Mouse (Mus musculus) gastrocnemius, adult 2 months (tissue): ENCODE measurements around the gene Med21. TPM values are rescaled to one million over a fixed set of nuclear protein-coding genes. Genes with fewer than 3 reads are reported as not detected.

Source experiments
- DNase-seq: peaks from one replicate; pipeline ENCODE4 v3.0.0; 2022
- H3K27ac ChIP-seq: fragments of 200-600 bp; 2 replicates; pipeline ENCODE4 v1.8.1; 2022; ENCODE audit warnings: mild to moderate bottlenecking
- H3K4me3 ChIP-seq: fragments of 200-600 bp; 2 replicates; pipeline ENCODE4 v1.8.1; 2022; ENCODE audit warnings: mild to moderate bottlenecking, moderate library complexity
- CTCF ChIP-seq: fragments of 200-600 bp; IDR thresholded peaks from 2 replicates; pipeline ENCODE4 v1.8.1; 2022; ENCODE audit warnings: antibody characterized with exemption, mild to moderate bottlenecking, moderate library complexity
- intact Hi-C: fragments of 180-260 bp; cut with DNase I; formaldehyde crosslinking; loops from one replicate; pipeline ENCODE4 v1.15.1; 2025
- total RNA-seq, 2 experiments: library from RNA; stranded (reverse); gene quantifications; 2 replicates each; pipeline ENCODE4 v1.2.3; 2021

Gene Med21
- total RNA-seq, 2 experiments from 2014 or later, result 35.7 to 44.7 TPM

GRCm38 (mm10) chr6:146630961-146631360 is 11.4 kb upstream of the Med21 start:
- TF ChIP-seq CTCF, result no peak
- intact Hi-C loops, result loop anchor here (5.0 kb wide), 1 partner anchor 54 kb away; the partner anchor contains the start of genes Fgfr1op2 and Ints13
- Histone ChIP-seq H3K27ac (no peak overlapping the region), H3K4me3 (no peak overlapping the region)
- no peak for DNase-seq

- Histone ChIP-seq H3K27ac (no peak overlapping the region), H3K4me3 (no peak overlapping the region)
- no peak for TF ChIP-seq CTCF
- DNase-seq, result no peak
- intact Hi-C loops, result loop anchor here (5.0 kb wide), 1 partner anchor 55 kb away; the partner anchor contains the start of genes Fgfr1op2 and Ints13
Measured at GRCm38 (mm10) chr6:146631847-146632246, 10.5 kb upstream of the Med21 start.

DNA sequence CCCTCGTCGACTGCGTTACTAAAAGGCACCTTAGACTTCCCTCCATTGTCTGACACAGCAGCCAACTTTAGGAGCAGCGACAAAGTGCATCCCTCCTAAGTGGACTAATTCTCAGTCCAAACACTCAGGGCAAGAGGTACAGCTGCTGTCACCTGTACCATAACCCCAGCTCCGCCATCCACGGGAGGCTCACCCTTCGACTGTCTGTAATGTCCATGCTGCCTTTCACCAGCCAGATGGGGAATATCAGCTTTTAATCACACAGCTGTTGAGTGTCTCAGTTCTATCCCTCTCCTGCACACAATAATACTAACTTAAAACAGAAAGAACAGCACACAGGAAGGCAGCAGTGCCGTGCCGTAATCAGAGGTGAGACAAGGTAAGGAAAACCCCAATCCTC is 9.9 kb upstream of the Med21 start:
- no peak for TF ChIP-seq CTCF
- intact Hi-C loops, result loop anchor here (5.0 kb wide), 1 partner anchor 55 kb away; the partner anchor contains the start of genes Fgfr1op2 and Ints13
- Histone ChIP-seq H3K4me3 (peak overlapping the region; percentile 98), H3K27ac (peak overlapping the region; percentile 90)
- DNase-seq, result no peak

DNA sequence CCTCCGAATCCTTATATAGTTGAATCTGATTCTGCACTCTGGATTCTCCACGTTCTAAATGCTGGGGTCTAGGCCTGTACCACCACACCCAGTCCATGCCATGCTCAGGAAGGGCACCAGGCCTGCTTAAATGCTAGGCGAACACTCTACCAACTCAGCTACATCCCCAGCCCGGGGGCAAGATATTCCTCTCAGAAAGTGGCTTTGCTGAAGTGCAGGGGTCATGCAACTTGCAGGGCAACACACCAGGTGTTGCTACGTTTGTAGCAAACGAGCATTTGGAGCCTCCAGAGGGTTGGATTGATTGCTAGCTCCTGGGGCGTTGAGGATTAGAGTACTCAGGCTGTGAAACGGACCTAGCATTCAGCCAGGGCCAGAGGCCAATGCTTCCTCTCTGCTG is 9.2 kb upstream of the Med21 start:
- TF ChIP-seq CTCF, result no peak
- Histone ChIP-seq H3K27ac (peak overlapping the region; percentile 90), H3K4me3 (peak overlapping the region; percentile 98)
- DNase-seq, result no peak
- intact Hi-C loops, result loop anchor here (5.0 kb wide), 1 partner anchor 56 kb away; the partner anchor contains the start of genes Fgfr1op2 and Ints13

DNA sequence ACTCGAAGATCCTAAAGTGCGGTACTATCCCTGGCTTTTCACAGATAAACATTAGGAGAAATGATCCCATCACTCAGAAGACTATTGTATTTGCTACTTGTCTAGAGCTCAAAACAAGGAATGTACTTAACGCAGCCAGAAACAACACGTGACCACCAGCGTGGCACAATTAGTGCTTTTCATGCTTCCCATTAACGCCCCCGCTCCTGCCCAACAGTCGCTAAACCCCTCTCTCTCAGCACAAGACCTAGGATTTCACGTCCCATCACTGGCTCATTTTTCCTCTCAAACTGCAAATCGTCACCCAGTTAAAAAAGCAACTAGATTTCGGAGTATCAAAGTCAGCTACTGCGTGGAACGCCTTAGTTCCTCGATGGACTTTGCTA is 8.7 kb upstream of the Med21 start:
- Histone ChIP-seq H3K4me3 (peak overlapping the region; percentile 98), H3K27ac (peak overlapping the region; percentile 90)
- no peak for DNase-seq
- no peak for TF ChIP-seq CTCF
- intact Hi-C loops, result loop anchor here (5.0 kb wide), 1 partner anchor 56 kb away; the partner anchor contains the start of genes Fgfr1op2 and Ints13

GRCm38 (mm10) chr6:146634015-146634722 is 8.2 kb upstream of the Med21 start:
- intact Hi-C loops, result loop anchor here (5.0 kb wide), 1 partner anchor 57 kb away; the partner anchor contains the start of genes Fgfr1op2 and Ints13
- H3K27ac ChIP-seq, result peak overlapping the region; percentile 90
- H3K4me3 ChIP-seq, result peak overlapping the region; percentile 98
- TF ChIP-seq CTCF, result peak; percentile 26
- peak; percentile 92 for DNase-seq

DNA sequence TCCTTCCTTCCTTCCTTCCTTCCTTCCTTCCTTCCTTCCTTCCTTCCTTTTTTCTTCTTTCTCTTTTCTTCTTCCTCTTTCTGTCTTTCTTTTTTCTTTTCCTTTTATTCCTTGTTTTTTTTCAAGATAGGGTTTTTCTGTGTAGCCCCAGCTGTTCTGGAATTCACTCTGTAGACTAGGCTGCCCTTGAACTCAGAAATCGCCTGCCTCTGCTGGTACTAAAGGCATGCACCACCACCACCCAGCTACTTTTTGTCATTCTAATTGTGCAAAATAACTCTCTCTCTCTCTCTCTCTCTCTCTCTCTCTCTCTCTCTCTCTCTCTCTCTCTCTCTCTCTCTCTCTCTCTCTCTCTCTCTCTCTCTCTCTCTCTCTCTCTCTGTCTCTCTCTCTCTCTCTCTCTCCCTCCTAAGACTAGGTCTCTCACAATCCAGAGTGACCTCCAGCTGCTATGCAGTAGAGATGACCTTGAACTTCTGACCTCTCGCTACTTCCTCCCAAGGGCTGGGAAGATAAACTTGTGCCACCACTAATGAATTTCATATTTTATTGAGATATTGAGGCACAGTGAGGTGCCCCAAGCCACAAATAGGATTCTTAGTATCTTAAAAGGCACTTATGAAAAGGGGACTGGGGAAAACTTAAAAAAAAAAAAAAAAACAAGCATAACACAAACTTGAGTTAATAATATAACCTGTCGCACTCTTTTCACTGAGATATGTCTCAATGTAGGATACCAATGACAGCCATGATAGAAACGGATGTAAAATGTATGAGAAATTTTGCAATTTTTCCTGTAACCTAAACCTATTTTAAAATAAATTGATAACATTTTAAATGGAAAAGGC is 7.4 kb upstream of the Med21 start:
- intact Hi-C loops, result loop anchor here (5.0 kb wide), 1 partner anchor 58 kb away; the partner anchor contains the start of genes Fgfr1op2 and Ints13
- no peak for DNase-seq
- no peak for TF ChIP-seq CTCF
- Histone ChIP-seq H3K4me3 (peak overlapping the region; percentile 98), H3K27ac (peak overlapping the region; percentile 63)

DNA sequence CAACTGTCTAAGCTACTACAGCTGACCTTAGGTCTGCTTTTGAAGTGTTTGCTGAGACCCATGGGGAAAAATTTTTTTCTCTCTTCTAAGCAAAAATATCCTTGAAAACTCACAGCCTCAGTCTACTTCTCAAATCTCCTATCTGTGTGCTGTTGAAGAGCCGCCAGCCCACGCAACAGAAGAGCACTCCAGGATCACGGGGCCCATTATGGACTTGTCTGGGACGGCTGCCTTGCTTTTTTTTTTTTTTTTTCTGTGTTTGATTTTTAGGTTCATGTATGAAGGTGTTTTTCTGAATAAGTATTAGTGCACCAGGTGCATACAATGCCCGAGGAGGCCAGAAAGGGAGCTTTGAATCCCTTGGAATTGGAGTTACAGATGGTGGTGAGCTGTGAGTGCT is 5.9 kb upstream of the Med21 start:
- H3K27ac ChIP-seq, result no peak overlapping the region

DNA sequence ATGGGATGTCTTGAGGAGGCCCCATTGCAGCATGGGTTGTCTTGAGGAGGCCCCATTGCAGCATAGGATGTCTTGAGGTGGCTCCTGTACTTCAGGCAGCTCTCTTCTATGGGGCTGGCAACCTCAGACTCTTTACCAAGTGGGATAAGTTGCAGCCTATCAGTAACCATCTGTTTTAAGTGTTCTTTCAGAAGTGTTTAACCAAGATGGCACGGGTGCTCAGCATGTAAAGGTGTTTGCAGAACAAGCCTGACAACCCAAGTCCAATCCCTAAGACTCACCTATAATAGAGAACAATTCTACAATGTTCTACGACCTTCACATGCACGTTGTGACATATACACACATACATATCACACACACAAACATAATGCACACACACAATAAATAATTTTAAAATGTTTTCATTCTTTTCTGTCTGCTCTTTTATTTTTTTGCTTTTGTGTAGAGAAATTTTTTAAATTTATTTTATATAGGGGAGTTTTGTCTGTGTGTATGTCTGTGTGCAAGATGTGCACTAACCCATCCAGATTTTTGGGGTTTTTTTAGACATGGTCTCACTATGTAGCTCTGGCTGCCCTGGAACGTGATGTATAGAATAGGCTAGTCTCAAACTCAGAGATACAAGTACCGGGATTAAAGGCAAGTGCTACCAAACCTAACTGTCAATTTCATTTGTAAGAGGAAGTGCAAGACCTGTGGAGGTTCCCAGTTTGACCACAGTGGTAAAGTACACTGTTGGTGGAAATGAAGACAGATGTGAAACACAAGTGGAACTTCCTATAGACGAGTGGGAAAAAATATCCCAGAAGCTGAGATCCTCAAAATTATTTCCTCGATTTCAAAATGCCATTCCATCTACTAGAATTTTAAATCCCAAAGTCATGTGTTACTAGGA is 2.0 kb upstream of the Med21 start:
- intact Hi-C loops, result no loop called here
- no peak for TF ChIP-seq CTCF

More for the DNA sequence above, 5.9 kb upstream of the Med21 start:
- intact Hi-C loops, result no loop called here
- H3K4me3 ChIP-seq, result no peak overlapping the region
- DNase-seq, result no peak
- TF ChIP-seq CTCF, result no peak

DNA sequence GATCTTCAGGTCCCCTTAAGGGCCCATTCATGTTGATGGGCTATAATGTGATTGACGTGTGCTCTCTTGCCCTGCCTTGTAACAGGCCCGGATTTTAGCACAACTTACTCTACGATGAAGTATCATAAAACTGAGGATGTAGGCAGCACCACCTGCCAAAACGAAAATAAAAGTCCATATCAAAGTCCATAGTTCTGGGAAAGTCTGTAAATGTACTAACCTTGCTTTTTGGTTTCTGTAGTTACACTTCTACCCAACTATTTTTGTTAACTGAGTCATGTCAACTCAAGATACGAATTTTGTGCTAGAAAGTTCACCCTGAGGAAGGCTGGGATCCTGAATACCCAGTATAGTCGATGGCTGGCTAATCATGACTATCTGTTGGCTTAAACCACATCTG is 1.4 kb upstream of the Med21 start:
- TF ChIP-seq CTCF, result no peak
- DNase-seq, result no peak
- no peak overlapping the region for H3K27ac ChIP-seq
- intact Hi-C loops, result no loop called here
- H3K4me3 ChIP-seq, result no peak overlapping the region

More for the DNA sequence above, 2.0 kb upstream of the Med21 start:
- Histone ChIP-seq H3K27ac (no peak overlapping the region), H3K4me3 (no peak overlapping the region)
- DNase-seq, result no peak

- H3K27ac ChIP-seq, result peak overlapping the region; percentile 96
- H3K4me3 ChIP-seq, result peak overlapping the region; percentile 95
- intact Hi-C loops, result no loop called here
- TF ChIP-seq CTCF, result no peak
- no peak for DNase-seq
Measured at GRCm38 (mm10) chr6:146641621-146642210, 631 bp upstream of the Med21 start.
